Mouse (Mus musculus): ENCODE data around the gene Gm37240.

Gm37240 gene

GRCm38 (mm10) chr3:85681136-85681535 is 206.2 kb downstream of the Gm37240 start:
- DNase-seq (ENCODE audit: low read depth, low spot score): no peak

- DNase-seq (ENCODE audit: low read depth, low spot score): no peak
These were observed 207.4 kb downstream of the Gm37240 start for GRCm38 (mm10) chr3:85679960-85680359.

GRCm38 (mm10) chr3:85679312-85679933 is 207.9 kb downstream of the Gm37240 start:
- DNase-seq (ENCODE audit: low read depth, low spot score): no peak

GRCm38 (mm10) chr3:85677952-85678351 is 209.4 kb downstream of the Gm37240 start:
- DNase-seq (ENCODE audit: low read depth, low spot score): no peak

- no peak for DNase-seq (ENCODE audit: low read depth, low spot score)
These were observed 210.2 kb downstream of the Gm37240 start for GRCm38 (mm10) chr3:85677133-85677532.

- DNase-seq (ENCODE audit: low read depth, low spot score): no peak
These were observed 217.5 kb downstream of the Gm37240 start for GRCm38 (mm10) chr3:85669844-85670243.

- no peak for DNase-seq (ENCODE audit: low read depth, low spot score)
These were observed 219.6 kb downstream of the Gm37240 start for GRCm38 (mm10) chr3:85667683-85668082.

GRCm38 (mm10) chr3:85666736-85667135 is 220.6 kb downstream of the Gm37240 start:
- no peak for DNase-seq (ENCODE audit: low read depth, low spot score)

GRCm38 (mm10) chr3:85666166-85666565 is 221.2 kb downstream of the Gm37240 start:
- no peak for DNase-seq (ENCODE audit: low read depth, low spot score)

GRCm38 (mm10) chr3:85664591-85665171 is 222.6 kb downstream of the Gm37240 start:
- no peak for DNase-seq (ENCODE audit: low read depth, low spot score)

- DNase-seq (ENCODE audit: low read depth, low spot score): no peak
These were observed 223.5 kb downstream of the Gm37240 start for GRCm38 (mm10) chr3:85663826-85664225.

GRCm38 (mm10) chr3:85661926-85662813 is 225.1 kb downstream of the Gm37240 start:
- no peak for DNase-seq (ENCODE audit: low read depth, low spot score)

GRCm38 (mm10) chr3:85659681-85660080 is 227.6 kb downstream of the Gm37240 start:
- DNase-seq (ENCODE audit: low read depth, low spot score): no peak

- no peak for DNase-seq (ENCODE audit: low read depth, low spot score)
These were observed 231.8 kb downstream of the Gm37240 start for GRCm38 (mm10) chr3:85655538-85655937.

- no peak for DNase-seq (ENCODE audit: low read depth, low spot score)
These were observed 234.3 kb downstream of the Gm37240 start for GRCm38 (mm10) chr3:85652727-85653665.

GRCm38 (mm10) chr3:85649176-85649575 is 238.1 kb downstream of the Gm37240 start:
- DNase-seq (ENCODE audit: low read depth, low spot score): no peak

GRCm38 (mm10) chr3:85645517-85646004 is 241.8 kb downstream of the Gm37240 start:
- no peak for DNase-seq (ENCODE audit: low read depth, low spot score)

GRCm38 (mm10) chr3:85644814-85645213 is 242.5 kb downstream of the Gm37240 start:
- DNase-seq (ENCODE audit: low read depth, low spot score): no peak

- no peak for DNase-seq (ENCODE audit: low read depth, low spot score)
These were observed 245.6 kb downstream of the Gm37240 start for GRCm38 (mm10) chr3:85641751-85642150.

- peak; percentile 54 for DNase-seq (ENCODE audit: low read depth, low spot score)
These were observed 250.4 kb downstream of the Gm37240 start for GRCm38 (mm10) chr3:85636716-85637447.

GRCm38 (mm10) chr3:85635591-85635990 is 251.7 kb downstream of the Gm37240 start:
- peak; percentile 75 for DNase-seq (ENCODE audit: low read depth, low spot score)
